Mouse (Mus musculus) spleen, adult 2 months (tissue): ENCODE measurements around the gene Nanos2.

Experiments used
- CTCF ChIP-seq: fragments of 200-500 bp; IDR thresholded peaks from 2 replicates; pipeline ENCODE4 v1.5.1; 2011; ENCODE audit warnings: mild to moderate bottlenecking, inconsistent platforms; ENCODE audit not compliant: insufficient read depth, insufficient read length, insufficient replicate concordance; ENCODE audit errors: extremely low read depth
- POLR2A ChIP-seq: fragments of 200-500 bp; IDR thresholded peaks from 2 replicates; pipeline ENCODE4 v1.6.1; 2011; ENCODE audit warnings: low read depth, low read length, inconsistent platforms

GRCm38 (mm10) chr7:18958384-18958766, 28.8 kb upstream of the Nanos2 start:
- TF ChIP-seq CTCF (no peak), POLR2A (no peak)
